Mouse (Mus musculus): ENCODE results near the gene Tfcp2. TPM values are rescaled to one million over a fixed set of nuclear protein-coding genes. Genes with fewer than 3 reads are reported as not detected.
"Not testable (repeated sequence)": the region's sequence is repeated elsewhere in the genome, so short reads cannot be mapped to it uniquely, and the experiment has no call there.

Gene Tfcp2
- polyA plus RNA-seq, 1 experiment, result 22.6 TPM

- H3K4me3 ChIP-seq (ENCODE audit: insufficient read depth, low read length), result peak overlapping the region; percentile 62
- H3K27ac ChIP-seq (ENCODE audit: insufficient read depth, low read length), result peak overlapping the region; percentile 66
- H3K4me1 ChIP-seq (ENCODE audit: control insufficient read depth, insufficient read depth, low read length), result peaks cover 11% of the 10 kb centered on the region
- TF ChIP-seq CTCF (IDR thresholded peaks at IDR 0.05; ENCODE audit: extremely low read depth, insufficient read depth, low read length) (no peak), POLR2A (IDR thresholded peaks at IDR 0.05; ENCODE audit: extremely low read depth, insufficient read depth, low read length) (no peak)
These were observed 57.2 kb downstream of the Tfcp2 start for GRCm38 (mm10) chr15:100494647-100495046.

- Histone ChIP-seq H3K27ac (ENCODE audit: insufficient read depth, low read length) (no peak overlapping the region), H3K4me1 (ENCODE audit: control insufficient read depth, insufficient read depth, low read length) (peaks cover 17% of the 10 kb centered on the region)
- TF ChIP-seq CTCF (IDR thresholded peaks at IDR 0.05; ENCODE audit: extremely low read depth, insufficient read depth, low read length) (no peak), POLR2A (IDR thresholded peaks at IDR 0.05; ENCODE audit: extremely low read depth, insufficient read depth, low read length) (no peak)
These were observed 59.8 kb downstream of the Tfcp2 start for GRCm38 (mm10) chr15:100491966-100492365.

GRCm38 (mm10) chr15:100489263-100489662 is 62.5 kb downstream of the Tfcp2 start:
- no peak overlapping the region for H3K27ac ChIP-seq (ENCODE audit: insufficient read depth, low read length)
- TF ChIP-seq CTCF (IDR thresholded peaks at IDR 0.05; ENCODE audit: extremely low read depth, insufficient read depth, low read length) (no peak), POLR2A (IDR thresholded peaks at IDR 0.05; ENCODE audit: extremely low read depth, insufficient read depth, low read length) (no peak)
- no peak overlapping the region for H3K4me3 ChIP-seq (ENCODE audit: insufficient read depth, low read length)
- peaks cover 17% of the 10 kb centered on the region for H3K4me1 ChIP-seq (ENCODE audit: control insufficient read depth, insufficient read depth, low read length)

More at GRCm38 (mm10) chr15:100491966-100492365, 59.8 kb downstream of the Tfcp2 start:
- no peak overlapping the region; the same call in 1 of the 2 replicates for H3K4me3 ChIP-seq (ENCODE audit: insufficient read depth, low read length)

GRCm38 (mm10) chr15:100488297-100488696 is 63.5 kb downstream of the Tfcp2 start:
- H3K4me1 ChIP-seq (ENCODE audit: control insufficient read depth, insufficient read depth, low read length), result peaks cover 17% of the 10 kb centered on the region
- not testable (repeated sequence) for H3K4me3 ChIP-seq (ENCODE audit: insufficient read depth, low read length); H3K27ac ChIP-seq (ENCODE audit: insufficient read depth, low read length)

- Histone ChIP-seq H3K4me3 (ENCODE audit: insufficient read depth, low read length) (no peak overlapping the region), H3K4me1 (ENCODE audit: control insufficient read depth, insufficient read depth, low read length) (peaks cover 13% of the 10 kb centered on the region), H3K27ac (ENCODE audit: insufficient read depth, low read length) (no peak overlapping the region)
- TF ChIP-seq CTCF (IDR thresholded peaks at IDR 0.05; ENCODE audit: extremely low read depth, insufficient read depth, low read length) (no peak), POLR2A (IDR thresholded peaks at IDR 0.05; ENCODE audit: extremely low read depth, insufficient read depth, low read length) (no peak)
These were observed 64.8 kb downstream of the Tfcp2 start for GRCm38 (mm10) chr15:100487050-100487449.

- TF ChIP-seq CTCF (IDR thresholded peaks at IDR 0.05; ENCODE audit: extremely low read depth, insufficient read depth, low read length), result no peak
- TF ChIP-seq POLR2A (IDR thresholded peaks at IDR 0.05; ENCODE audit: extremely low read depth, insufficient read depth, low read length), result no peak
- Histone ChIP-seq H3K4me3 (ENCODE audit: insufficient read depth, low read length) (no peak overlapping the region), H3K27ac (ENCODE audit: insufficient read depth, low read length) (no peak overlapping the region), H3K4me1 (ENCODE audit: control insufficient read depth, insufficient read depth, low read length) (peaks cover 12% of the 10 kb centered on the region)
These were observed 65.4 kb downstream of the Tfcp2 start for GRCm38 (mm10) chr15:100486450-100486849.

- H3K4me3 ChIP-seq (ENCODE audit: insufficient read depth, low read length), result no peak overlapping the region
- TF ChIP-seq CTCF (IDR thresholded peaks at IDR 0.05; ENCODE audit: extremely low read depth, insufficient read depth, low read length) (no peak), POLR2A (IDR thresholded peaks at IDR 0.05; ENCODE audit: extremely low read depth, insufficient read depth, low read length) (no peak)
- H3K4me1 ChIP-seq (ENCODE audit: control insufficient read depth, insufficient read depth, low read length), result peaks cover 10% of the 10 kb centered on the region
- H3K27ac ChIP-seq (ENCODE audit: insufficient read depth, low read length), result no peak overlapping the region
These were observed 66.2 kb downstream of the Tfcp2 start for GRCm38 (mm10) chr15:100485576-100485975.

- Histone ChIP-seq H3K27ac (ENCODE audit: insufficient read depth, low read length) (no peak overlapping the region), H3K4me1 (ENCODE audit: control insufficient read depth, insufficient read depth, low read length) (no peaks in the 10 kb centered on the region)
These were observed 72.9 kb downstream of the Tfcp2 start for GRCm38 (mm10) chr15:100478925-100479324.

GRCm38 (mm10) chr15:100478351-100478750 is 73.5 kb downstream of the Tfcp2 start:
- Histone ChIP-seq H3K4me1 (ENCODE audit: control insufficient read depth, insufficient read depth, low read length) (no peaks in the 10 kb centered on the region), H3K4me3 (ENCODE audit: insufficient read depth, low read length) (no peak overlapping the region), H3K27ac (ENCODE audit: insufficient read depth, low read length) (no peak overlapping the region)
- no peak for TF ChIP-seq POLR2A (IDR thresholded peaks at IDR 0.05; ENCODE audit: extremely low read depth, insufficient read depth, low read length)
- no peak for TF ChIP-seq CTCF (IDR thresholded peaks at IDR 0.05; ENCODE audit: extremely low read depth, insufficient read depth, low read length)

More at GRCm38 (mm10) chr15:100478925-100479324, 72.9 kb downstream of the Tfcp2 start:
- TF ChIP-seq POLR2A (IDR thresholded peaks at IDR 0.05; ENCODE audit: extremely low read depth, insufficient read depth, low read length) (no peak), CTCF (IDR thresholded peaks at IDR 0.05; ENCODE audit: extremely low read depth, insufficient read depth, low read length) (no peak)
- H3K4me3 ChIP-seq (ENCODE audit: insufficient read depth, low read length), result no peak overlapping the region

- H3K4me3 ChIP-seq (ENCODE audit: insufficient read depth, low read length), result no peak overlapping the region
- no peak overlapping the region for H3K27ac ChIP-seq (ENCODE audit: insufficient read depth, low read length)
- TF ChIP-seq POLR2A (IDR thresholded peaks at IDR 0.05; ENCODE audit: extremely low read depth, insufficient read depth, low read length) (no peak), CTCF (IDR thresholded peaks at IDR 0.05; ENCODE audit: extremely low read depth, insufficient read depth, low read length) (no peak)
- H3K4me1 ChIP-seq (ENCODE audit: control insufficient read depth, insufficient read depth, low read length), result peaks cover 3% of the 10 kb centered on the region; the same call in 1 of the 2 replicates
These were observed 77.8 kb downstream of the Tfcp2 start for GRCm38 (mm10) chr15:100473926-100474503.

Measured in cortical plate, adult 2 months (tissue).